Mouse (Mus musculus) 3T3-L1 (cell line): ENCODE measurements at regions not wholly inside any gene's neighbourhood (a gene's known extent, or its start where the extent isn't known, plus 50 kb on each side); places are given as distances from the start of the nearest gene placed in this dataset.

ENCODE experiments used
- DNase-seq: peaks from one replicate; pipeline ENCODE4 v3.0.0-alpha.2; 2015; ENCODE audit warnings: low read depth, low spot score

DNA sequence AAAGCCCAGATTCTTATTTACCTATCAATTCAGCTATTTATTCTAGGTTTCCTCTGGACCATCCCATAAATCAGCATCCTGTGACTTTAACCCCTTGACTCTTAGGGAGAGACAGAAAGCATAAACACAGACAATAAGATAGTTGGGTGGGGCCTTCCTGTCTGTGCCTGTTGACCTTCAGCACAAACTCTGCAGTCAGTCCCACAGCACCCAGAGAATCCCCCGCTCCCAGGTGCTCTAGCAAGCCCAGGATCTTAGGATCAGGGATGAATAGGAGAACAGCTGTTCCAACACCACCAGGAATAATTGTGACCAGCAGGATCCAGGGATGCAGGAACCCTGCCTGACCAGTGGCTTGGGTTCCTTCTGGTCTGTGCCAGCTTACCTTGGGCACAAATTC lies 107.8 kb downstream of the Basp1 start:
- DNase-seq = no peak

DNA sequence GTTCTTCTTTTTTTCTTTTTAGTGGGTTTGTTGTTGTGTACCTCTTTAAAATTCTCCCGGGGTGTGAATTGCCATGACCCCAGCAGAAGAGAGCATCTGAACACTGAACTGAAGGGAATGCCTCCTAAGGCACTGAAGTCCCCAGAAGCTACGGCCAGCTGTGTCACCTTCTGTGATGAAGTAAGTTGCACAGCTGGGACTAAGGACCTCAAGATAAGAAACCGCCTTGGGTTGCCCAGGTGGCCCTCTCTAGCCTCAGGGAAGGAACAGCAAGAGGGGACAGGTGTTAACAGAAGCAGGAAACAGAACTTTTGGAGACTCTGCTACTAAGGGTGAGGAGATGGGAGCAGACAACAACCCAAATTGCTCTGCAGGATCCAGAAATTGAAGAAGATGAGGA lies 110.2 kb downstream of the Basp1 start:
- no peak for DNase-seq

DNA sequence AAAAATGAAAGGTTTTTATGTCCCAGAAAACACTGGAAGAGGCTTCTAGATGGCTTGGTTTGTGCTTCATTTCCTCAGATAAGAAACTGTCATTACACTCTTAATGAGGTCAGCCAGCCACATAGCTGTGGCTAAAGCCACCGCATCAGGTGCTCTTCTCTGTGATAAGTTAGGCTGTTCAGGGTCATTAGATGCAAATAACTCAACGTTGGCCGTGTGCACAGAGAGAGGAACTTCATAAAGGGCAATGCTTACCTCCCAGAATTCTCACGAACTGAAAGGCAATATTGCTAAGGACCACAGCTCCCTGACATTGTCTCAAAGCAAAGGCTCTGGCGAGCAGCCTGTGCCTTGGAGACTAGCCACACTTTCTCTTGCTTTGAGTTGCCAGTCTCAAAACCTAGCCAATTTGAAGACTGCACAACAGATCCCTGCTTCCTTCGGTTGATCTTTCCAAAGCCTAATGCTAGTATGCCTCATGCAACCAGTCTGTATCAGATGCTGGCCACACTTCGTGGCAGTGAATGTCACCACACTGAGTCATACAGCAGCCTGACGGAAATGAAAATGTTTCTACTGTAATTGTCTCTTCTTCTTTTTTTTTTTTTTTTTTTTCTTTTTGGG lies 110.8 kb downstream of the Basp1 start:
- peak; percentile 78 for DNase-seq

DNA sequence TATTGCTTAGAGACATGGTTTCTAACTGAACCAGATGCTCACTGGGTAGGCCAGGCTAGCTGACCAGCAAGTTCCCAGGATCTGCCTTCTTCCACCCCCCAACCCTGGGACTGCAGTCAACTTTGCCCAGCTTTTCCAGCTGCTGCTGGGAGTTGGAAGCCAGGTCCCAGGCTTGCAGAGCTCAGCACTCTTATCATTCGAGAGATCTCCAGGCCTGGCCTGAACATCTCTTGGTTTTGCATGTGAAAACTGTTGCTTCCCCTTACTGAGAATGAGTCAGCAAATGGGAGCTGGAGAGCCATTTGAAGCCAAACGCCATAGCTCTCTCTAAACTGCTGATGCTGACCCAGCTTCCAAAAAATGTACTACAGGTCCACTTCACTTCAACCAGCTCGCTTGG lies 111.8 kb downstream of the Basp1 start:
- DNase-seq = peak; percentile 76

DNA sequence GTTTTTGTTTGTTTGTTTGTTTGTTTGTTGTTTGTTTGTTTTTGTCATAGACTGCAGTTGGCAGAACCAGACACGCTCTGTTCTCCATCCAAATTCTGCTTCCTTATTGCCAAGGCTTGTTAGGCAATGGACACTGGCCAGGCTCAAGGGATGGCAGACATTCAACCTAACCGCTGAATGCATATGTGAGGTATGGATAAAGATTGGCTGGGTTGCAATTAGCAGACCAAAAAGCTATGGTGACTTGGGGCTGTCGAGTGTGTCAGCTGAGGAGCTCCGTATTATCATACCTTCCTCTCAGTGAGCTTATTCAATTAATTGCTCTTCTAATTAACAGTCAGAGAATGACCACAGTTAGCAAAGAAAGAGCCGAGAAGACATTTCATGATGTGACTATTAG lies 116.3 kb downstream of the Basp1 start:
- DNase-seq = no peak

DNA sequence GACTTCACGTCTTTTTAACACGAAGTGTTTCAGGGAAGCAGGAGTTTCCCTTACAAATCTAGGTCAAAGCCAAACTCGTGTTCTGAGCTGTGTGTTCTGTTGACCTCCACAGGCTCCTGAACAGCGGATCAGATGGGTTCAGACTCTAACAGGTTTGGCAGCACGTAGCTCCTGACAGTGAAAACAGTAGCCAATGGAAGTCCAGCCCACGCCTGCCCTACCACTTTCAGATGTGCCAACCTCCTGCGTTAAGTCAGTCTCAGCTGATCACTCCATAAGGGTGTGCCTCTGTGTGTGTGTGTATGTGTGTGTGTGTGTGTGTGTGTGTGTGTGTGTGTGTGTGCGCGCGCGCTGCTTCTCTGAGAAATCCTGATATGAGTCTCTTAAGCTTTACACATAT lies 116.8 kb downstream of the Basp1 start:
- DNase-seq = no peak

DNA sequence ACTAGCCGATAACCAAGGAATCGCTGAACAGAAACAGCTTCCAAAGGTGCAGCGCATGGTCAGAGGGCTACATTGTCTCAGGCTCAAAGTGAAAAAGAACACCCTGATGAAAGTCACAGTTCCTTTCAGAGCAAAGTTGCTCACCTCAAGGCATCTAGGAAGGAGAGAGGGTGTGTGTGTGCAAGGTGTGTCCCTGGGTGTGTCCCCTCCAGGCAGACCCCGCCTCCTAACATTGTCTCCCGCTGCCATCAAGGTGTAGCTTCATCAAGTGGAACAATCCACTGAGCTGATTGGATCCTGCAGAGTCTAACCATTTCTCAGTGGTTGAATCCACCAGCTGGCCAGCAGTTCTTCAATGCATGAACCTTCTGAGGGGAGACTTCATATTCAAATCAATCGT lies 117.8 kb downstream of the Basp1 start:
- DNase-seq = no peak

DNA sequence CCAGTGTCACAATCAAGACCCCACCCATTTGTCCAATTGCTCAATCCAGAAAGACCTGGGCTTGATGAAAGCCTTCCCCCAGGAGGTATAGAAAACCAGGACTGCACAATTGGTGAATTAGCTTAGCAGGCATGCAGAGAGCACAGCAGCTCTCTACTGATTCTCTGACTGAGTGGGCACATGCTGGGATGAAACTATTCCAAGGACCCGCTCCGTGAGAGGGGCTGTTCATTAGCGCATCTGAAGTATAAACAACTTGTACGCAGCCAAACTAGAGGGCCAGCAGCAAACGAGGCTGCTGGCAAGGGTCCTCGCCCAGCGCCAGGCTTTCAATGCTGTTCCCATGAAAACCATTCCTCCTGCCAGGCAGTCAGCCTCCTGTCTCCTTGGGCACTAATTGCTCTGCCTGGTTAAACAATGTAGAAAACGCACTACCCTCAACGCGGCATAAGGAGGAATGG lies 122.3 kb downstream of the Basp1 start:
- DNase-seq = no peak

DNA sequence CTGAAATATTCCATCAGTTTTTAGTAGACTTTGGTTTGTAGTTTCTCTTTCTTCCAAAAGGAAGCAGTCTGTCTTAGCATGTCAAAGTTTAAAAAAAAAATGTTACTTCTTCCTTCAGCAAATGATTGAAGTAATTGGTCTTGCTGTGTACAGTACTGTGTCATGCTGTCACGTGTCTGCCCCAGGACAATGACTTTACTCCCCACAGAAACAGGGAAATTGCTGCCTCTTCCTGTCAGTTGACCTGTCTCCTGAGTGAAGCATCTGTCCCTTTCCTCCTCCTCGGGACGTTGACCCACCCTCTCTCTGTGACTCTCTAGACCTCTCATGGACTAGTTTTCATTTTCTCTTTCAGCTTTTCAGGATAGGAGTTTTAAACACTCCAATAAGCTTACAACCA lies 125.7 kb downstream of the Basp1 start:
- DNase-seq = no peak

DNA sequence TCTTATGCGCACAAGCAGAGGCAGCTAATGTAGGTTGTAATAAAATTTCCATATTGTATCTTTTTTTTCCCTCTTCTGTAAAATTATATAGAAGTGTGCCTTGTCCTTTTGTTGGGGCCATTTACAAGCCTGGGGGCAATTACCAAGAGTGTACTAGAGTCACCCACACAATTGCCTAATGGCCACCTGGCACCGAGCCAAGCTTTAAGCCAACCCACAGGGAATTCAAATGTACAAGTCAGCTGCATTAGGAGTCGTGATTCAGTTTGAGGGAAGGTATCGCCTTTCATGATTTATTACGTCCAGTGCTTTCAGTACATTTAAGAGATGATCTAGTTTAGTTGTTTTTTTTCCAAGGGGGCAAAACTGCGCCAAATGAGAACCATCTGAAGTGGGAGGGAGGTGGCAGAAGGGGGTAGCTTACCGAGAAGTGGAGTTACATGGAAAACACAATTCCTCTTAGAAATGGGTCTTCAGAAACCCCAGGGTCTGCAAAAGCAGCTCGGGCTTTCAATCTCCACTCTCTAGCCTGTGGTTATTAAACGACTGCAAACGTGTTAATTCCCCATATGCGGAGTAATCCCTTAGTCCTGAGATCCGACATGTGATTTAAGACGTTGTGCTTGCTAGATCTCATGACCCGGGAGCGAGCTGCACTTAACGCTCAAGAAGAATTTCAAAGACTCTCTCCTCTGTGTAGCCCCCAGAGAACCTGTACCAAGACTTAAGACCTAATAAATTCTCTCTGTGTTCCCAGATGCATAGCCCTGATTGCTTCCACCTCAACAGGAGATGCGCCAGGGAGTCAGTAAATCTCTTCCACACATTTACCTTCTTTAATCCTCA lies 129.0 kb downstream of the Basp1 start:
- peak; percentile 73 for DNase-seq

DNA sequence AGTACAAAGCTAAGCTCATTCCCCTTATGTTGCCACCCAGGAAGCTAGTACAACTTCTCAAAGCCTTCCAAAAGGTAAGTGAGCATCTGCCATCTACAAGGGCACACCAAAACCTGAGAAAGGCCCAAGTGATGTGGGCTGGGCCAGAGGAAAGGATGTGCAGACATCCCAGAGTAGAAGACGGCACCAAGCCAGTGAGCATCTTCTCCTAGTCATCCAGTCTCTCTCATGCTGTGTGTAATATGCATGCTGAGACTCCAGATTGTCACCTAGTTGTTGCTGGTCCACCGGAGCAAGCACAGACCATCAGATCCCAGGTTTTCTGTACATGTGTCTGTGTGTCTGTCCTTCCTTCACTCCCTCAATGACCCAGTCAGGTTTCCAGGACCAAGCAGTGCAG lies 129.9 kb downstream of the Basp1 start:
- no peak for DNase-seq

DNA sequence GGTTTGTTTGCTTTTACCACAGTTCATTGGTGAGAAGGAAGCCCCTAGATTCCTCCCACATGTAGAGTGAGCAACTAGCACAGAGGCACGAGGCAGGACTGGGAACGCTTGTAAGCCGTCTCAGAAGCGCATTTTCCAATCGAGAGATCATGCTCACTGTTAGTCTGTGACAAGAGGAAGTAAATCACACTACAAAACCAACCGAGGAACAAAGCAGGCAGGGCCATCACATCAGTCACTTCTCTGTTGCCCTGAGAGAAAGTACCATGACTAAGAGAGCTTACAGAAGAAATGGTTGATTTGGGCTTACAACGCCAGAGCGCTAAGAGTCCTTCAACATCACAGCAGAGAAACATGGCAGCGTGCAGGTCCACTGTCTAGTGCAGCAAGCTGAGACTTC lies 131.2 kb downstream of the Basp1 start:
- DNase-seq = no peak

DNA sequence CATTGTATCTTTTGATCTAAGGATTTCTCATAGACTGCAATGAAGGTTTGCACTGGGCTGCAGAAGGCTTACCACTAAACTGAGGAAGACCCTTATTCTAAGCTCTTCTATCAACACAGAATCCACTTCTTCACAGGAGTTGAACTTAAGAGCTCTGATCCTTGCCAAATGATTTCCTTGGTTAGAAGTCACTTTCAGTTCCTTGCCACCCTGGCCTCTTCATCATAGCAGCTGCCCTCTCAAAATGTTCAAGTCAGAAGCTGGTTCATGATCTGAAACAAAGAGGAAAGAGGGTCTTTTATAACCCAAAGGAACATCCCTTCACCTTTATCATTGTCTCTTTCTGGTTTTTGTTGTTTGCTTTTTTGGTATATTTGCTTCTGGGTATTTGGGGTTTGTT lies 131.6 kb downstream of the Basp1 start:
- DNase-seq = no peak

DNA sequence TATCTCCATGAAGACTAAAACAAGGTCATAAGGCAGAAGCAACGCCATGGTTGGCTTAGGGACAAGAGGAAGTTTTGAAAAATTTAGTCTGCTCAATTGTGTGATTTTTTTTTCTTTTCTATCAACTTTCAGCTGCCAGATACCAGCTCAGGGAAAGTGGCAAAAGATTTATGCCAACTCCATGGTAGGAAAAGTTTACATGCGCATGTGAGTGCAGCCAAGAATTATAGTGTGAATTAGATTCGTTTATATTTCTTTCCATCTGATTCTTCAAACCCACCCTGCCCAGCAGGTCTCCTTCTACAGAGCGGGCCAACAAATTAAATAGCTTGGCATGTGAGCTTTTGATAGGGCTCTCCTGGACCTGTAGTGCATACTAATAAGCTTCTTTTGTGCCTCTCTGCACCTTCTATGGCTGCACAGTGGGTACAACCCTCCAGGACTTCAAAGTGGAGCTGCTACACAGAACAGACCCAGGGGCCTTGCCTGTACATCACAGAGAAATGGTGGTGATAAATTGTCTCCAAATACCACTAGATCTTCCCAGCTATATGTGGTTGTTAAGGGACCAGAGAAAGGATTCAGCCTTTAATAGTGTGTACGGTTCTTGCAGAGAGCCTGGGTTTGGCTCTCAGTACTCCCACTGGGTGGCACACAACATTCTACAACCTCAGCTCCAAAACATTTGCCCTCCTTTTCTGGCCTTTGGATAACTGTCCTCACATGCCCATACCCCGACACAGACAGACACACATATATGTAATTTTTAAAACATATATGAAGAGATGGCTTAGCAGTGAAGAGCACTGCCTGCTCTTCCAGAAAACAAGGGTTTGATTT lies 135.0 kb downstream of the Basp1 start:
- no peak for DNase-seq

DNA sequence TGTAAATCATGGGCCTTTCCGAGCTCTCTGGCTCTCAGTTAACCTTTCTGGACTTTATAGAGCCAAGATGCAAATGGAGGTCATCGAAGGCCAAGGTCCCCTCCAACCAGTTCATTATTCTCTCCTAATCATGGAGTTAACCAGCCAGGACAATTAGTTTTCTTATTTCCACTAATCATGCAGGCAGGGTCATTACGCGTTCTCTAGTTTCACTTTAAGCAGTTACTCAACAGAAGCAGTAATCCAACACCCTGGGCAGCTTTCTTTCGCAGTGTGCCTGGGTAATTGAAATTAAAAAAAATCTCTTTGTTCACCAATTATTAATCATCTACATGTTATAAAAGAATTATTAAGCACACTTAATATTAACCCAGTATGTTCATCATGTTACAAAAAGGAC lies 137.3 kb downstream of the Basp1 start:
- no peak for DNase-seq

DNA sequence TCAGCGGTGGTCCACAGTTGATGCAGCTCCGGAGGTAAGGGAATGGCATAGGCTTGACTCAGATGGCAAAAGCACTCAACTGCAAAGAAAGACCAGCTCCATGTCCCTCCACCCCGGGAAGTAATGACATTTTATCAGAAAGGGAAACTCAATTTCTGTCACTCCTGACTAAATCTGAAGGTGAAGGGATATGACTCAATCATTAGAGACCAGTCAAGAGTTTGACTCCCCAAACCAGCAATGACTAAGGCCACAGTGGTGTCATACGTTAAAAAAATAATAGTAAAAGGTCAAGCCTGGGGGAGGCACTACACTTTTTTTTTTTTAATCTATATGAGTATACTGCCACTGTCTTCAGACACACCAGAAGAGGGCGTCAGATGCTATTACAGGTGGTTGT lies 141.7 kb downstream of the Basp1 start:
- no peak for DNase-seq

DNA sequence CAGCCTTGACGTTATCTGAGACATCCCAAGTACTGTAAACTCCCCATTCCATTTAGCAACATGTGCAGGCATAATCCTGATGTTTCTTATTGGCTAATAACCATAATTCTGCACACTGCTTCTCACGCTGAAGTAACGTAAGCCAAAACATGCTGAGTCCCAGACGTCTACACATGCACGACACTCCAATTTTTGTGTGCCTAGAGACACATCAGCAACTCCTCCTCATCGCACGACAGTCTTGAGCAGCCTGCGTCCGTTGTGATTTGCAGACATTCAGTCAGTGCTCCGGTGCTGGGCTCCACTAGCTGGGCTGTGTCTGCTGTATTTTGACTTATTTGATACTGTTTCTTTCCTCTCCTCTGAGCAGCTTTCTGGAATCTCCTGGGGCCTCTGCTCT lies 143.2 kb downstream of the Basp1 start:
- no peak for DNase-seq

DNA sequence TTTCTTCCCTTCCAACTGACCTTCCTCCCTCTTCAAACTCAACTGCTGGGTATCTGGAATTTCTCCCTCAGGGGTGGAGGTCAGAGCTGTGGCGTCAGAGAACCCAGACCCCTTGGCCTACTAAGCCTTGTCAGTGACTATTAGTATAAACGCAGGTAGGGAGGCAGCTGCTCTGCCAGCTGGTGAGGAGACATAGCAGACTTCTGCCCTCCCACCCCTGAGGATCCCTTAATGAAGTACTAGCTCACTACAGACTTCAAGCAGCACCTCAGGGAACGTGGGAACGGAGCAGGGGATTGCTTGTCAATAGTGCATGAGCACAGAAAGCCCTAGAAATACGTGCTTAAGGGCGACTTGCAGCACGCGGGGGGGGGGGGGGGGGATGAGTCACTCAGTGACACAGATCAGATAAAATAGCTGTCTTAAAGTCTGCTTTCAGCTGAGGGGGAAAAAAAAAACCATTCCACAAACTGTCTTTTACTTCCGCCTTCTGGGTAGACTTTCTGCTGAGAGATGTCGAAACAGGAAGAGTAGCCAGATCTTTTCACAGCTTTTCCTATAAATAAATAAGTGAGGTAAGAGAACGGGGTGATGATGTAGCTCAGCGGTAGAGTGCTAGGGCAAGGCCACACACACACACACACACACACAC lies 144.1 kb downstream of the Basp1 start:
- peak; percentile 84 for DNase-seq

DNA sequence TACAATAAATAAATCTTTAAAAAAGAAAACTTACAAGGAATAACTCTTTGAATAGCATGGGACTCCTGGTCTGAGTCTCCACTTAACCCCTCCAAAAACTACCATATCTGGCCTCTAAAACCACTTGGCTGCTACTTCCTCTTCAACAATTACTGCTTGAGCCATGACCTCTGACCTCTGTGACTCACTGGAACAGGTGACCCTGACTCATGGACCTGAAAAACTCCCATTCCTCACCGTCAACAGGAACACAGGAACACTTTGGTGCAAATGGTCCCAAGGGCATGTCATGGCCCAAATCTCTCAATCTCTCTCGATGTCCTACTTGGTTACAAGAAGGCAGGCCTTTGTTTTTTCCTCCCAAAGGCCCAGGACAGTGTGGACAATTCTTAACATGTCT lies 145.1 kb downstream of the Basp1 start:
- peak; percentile 63 for DNase-seq

DNA sequence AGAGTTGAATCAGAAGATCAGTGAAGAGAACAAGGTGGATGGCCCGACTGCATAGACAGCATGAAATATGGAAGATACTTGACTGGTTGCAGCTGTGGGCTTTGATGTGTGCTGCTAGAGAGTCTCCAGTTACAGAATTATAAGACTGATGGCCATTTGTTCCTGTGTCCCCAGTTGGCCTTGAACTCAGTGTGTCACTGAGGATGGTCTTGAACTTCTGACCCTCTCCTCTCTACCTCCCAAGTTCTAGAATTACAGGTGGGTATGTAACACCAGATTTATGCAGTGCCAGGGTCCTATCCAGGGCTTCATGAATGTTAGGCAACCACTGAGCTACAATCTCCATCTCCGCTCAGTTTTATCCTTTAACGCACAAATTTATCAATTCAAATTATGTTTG lies 146.1 kb downstream of the Basp1 start:
- DNase-seq = no peak

DNA sequence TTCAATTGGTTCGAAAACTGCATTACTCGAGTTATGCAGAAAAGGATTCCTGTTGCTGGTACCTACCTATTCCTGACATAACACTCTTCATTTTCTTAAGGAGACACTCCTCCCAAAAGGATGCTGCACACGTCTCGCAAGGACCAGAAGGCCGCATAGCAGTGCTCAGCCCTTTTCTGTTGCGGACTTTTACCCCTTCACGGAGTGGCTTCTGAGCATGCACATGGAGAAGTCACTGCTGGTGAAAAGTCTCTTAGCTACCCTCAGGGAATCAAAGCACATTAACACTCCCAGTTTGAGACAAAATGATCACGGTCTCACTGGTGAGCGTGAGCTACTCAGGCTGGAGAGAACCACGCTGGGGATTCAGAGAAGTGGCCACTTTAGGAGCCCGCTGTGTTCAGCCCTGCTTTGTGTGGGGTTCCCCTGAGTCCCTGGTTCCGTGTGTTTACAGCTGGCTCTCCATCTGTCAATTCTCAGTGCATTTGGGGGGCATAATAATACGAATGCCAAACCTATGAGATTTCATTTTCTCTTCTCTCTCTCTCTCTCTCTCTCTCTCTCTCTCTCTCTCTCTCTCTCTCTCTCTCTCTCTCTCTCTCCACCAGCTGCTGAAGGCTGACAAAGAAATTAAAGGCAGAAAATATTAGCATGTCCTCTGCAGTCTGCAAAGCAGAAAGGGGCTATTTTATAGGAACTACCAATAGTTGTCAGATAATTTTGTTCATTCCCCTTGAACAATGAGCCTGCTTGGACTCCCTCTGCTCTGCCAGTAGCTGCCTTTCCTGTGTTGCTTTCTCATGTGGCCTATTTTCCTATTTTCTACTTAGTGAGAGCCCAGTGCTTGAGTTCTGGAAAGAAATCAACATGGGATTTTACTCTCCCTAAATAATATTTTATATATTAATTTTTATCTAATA lies 160.7 kb downstream of the Basp1 start:
- no peak for DNase-seq
